Mouse (Mus musculus) activated CD4-positive, CD25-positive, alpha-beta regulatory T cell, adult 4 months (primary cell): ENCODE measurements around the gene Kcnn1. TPM values are rescaled to one million over a fixed set of nuclear protein-coding genes. Genes with fewer than 3 reads are reported as not detected.
A peak's percentile ranks its signal among the peaks of the same experiment; 100 is the strongest.
"Not testable (repeated sequence)": the region's sequence is repeated elsewhere in the genome, so short reads cannot be mapped to it uniquely, and the experiment has no call there.

Experiments
- ATAC-seq: one replicate; pipeline ENCODE4 v1.8.0; 2017
- polyA plus RNA-seq, 2 experiments: library from polyadenylated mRNA; unstranded; fragments of 100-300 nt; shearing (Covaris generic); gene quantifications; one replicate each; pipeline ENCODE4 v1.2.1; 2017

The Kcnn1 gene
- not detected for polyA plus RNA-seq

DNA sequence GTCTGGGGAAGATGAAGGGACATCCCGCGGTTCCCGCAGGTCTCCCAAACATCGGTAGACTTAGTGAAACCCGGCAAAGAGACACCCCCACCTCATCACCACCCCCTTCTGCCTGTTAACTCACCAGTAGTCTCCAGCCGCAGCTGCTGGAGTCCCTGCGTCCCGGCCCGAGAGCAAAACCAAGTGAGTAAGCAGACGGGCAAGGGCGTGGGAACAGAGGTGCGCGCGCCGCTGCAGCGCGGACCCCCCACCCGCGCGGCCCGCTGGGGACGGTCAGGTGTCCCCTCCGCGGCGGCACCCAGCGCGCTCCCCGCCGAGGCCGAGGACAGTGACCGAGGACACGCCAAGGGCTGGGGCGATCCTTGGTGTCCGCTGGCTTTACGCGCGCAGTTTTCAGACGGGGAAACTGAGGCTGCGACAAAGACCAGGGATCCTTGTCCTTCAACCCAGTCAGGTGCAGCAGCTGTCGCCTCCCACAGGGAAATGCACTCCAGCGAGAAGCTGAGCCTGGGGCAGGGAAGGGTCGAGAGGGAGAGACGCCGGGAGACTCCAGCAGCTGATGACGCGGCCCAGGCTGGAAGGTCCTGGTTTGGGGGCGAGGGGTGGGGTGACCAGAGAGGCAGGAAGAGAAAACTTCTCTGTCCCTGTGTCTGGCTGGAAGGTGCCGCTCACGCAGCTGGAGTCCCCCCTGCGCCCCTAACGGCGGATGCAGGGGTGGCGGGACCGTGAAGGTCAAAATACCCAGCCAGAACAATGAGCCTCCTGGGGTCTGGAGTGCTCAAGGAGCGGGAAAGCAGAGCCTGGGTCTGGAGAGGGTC is at the start of gene Kcnn1:
Gene Kcnn1 (minus strand): TSS at position 435 of the 818 bp plus-strand sequence.
- ATAC-seq, result no peak

GRCm38 (mm10) chr8:70911596-70911995 is 48.5 kb upstream of the Kcnn1 start:
- ATAC-seq, result no peak

GRCm38 (mm10) chr8:70907518-70907917 is 44.5 kb upstream of the Kcnn1 start:
- no peak for ATAC-seq

DNA sequence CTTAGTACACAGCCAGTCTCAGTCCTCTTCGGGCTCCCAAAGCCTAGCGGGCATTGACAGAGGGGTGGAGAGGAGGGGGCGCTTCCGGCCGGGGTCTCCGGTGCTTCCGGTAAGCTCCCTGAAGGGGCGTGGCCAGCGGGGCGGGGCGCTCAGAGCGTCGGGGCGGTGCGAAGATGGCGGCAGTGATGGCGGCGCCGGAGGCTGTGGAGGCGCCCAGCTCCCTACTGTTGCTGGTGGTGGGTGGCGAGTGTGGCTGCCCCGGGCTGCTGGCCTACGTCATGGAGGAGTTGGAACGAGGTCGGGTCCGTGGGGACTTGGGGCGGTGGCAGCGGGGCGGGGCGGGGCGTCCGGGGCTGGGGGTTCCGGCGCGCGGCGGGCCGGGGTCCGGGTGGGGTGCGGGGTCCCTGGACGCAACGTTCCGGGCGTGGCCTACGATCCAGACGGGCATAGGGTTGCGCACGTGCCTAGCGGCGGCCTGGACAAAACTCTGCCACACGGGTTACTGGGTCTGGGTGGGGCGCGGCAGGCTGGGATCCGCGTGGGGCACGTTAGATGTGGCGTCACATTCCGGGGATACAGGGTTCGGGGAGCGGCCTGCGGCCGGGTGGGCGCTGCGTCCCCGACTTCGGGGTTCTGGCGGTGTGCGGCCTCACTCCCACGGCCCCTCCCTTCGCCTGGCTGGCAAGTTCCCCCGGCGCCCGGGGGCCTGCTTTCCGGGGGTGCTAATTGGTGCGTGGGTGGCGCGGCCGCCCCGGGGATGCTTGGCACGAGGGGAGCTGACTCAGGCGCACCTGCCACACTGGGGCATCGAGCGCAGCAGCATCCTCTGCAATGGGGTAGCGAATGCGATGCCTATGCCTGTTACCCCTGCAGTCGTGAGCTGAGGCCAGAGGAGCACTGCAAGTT is 43.0 kb upstream of the Kcnn1 start, which contains the start of gene Map1s:
Gene Map1s (plus strand): TSS at position 102 of the 906 bp plus-strand sequence.
- peak; percentile 74 for ATAC-seq

DNA sequence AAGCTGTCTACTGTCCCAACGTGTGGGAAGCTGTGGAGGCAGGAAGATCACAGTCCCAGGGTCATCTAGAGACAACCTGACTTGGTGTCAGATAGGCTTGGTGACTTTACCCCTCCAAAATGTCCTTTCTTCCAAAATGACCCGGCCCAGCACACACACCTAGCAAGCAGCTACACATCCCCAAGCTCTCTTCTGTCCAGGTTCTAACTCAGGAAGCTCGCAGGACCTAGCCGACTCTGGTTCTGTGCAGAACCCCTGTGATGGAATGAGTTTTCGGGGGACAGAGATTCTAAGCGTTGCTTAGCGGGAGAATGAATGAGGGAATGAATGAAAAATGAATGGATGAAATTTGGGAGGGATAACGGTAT is 42.4 kb upstream of the Kcnn1 start:
- no peak for ATAC-seq

DNA sequence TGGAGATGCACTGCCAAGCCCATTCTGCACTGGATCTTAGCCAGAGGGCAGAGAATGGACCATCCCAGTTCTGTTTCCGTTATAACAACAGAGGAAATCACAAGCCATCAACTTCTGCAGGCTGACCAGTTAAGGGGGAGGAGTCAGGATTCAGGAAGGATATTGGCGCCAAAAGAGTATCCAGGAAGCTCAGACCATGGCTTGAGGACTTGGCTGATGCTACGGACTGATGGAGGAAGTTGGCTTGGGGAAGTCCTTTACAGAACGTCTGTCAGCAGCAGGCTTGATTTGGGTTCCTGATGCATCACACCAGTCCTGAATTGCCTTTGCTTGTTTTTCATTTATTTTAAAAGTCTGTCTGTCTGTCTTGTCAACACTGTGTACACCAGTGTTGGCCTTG is 41.5 kb upstream of the Kcnn1 start:
- ATAC-seq, result no peak

DNA sequence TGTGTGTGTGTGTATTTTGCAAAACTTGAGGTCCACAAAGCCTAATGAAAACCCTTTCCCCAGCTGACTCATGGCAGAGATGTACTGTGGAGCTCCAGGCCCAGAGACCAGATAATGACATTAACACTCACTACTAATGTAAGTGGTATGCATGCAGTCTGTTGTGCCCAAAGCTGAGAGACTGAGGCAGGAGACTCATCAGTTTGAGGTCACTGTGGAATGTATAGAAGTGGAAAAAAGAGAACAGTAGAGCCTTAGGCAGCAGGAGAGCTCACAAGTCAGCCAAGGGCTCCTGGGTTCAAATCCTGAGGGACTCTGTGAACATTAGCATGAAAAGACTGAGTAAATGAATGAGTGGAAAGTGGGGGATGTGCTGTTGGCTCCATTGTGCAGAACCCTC is 40.5 kb upstream of the Kcnn1 start:
- no peak for ATAC-seq

- no peak for ATAC-seq
Observed at GRCm38 (mm10) chr8:70903112-70903511, 40.1 kb upstream of the Kcnn1 start.

GRCm38 (mm10) chr8:70902211-70902610 is 39.2 kb upstream of the Kcnn1 start:
- ATAC-seq, result no peak

DNA sequence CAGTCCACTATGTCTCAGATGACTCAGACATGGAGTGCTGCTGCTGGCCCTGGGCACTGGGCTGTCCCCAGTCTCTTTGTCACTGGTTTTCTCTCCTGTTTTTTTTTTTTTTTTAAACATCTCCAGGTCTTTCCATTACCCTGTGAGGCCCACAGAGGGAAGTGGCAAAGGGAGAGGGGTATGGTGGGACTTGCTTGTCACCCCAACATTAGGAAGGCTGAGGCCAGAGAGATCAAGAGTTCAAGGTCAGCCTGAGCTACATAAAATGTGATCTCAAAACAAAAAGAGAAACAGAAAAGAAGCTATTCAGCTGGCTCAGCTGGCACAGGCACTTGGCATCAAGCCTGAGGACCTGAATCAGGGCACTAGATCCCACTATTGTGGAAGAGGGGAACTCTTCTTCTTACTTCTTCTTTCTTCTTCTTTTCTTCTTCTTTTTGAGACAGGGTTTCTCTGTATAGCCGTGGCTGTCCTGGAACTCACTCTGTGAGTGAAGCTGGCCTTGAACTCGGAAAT is 37.9 kb upstream of the Kcnn1 start:
- no peak for ATAC-seq

DNA sequence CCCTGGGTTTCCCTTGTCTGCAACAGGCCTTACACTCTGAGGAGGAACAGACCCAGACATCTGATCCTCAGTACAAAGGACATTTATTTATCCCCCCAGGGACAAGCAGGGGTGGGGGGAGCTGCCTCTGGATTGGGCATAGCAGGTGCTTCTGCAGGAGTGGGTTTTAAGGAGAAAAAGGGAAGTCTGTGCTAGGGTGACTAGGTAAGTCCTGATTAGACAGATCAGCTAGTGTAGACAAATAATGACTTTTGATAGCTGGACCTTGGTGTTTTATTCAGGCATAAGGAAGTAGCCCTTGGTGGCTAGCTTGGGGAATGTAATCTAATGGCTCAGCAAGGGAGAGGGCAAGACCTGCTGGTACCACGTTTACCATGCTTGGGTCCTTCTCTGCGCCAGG is 36.2 kb upstream of the Kcnn1 start:
- ATAC-seq, result no peak

- ATAC-seq, result no peak
Observed at GRCm38 (mm10) chr8:70898661-70899198, 35.7 kb upstream of the Kcnn1 start.

DNA sequence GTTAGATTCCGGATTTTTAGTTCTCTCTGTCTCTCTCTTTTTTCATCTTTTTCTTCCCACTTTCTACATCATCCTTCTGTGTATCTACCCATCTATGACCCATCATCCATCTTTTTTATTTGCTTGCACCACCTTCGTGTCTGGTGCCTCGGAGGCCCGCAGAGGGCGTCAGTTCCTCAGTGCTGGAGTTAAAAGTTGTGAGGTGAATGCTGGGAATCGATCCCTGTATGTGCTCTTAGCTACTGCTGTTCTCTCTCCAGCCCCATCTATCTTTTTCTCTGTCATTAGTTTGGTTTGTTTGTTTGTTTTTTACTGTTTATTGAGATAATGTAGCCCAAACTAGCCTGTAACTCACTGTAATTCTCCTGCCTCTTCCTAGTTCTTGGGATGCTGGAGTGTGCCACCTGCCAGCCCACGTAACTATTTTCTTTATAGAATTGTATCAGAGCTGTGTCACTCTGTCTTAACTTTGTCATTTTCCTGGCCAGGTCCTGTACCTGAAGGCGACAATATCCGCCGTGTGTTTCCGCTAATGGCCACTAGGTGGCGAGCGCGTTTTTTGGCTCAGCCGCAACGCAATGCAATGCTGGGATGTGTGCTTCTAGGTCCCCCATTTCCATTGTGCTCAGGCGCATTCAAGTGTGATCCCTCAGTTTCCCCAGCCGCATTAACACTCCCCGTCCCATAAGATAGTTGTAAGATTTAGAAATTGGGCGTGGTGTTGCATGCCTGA is 34.8 kb upstream of the Kcnn1 start:
- ATAC-seq, result peak; percentile 31

DNA sequence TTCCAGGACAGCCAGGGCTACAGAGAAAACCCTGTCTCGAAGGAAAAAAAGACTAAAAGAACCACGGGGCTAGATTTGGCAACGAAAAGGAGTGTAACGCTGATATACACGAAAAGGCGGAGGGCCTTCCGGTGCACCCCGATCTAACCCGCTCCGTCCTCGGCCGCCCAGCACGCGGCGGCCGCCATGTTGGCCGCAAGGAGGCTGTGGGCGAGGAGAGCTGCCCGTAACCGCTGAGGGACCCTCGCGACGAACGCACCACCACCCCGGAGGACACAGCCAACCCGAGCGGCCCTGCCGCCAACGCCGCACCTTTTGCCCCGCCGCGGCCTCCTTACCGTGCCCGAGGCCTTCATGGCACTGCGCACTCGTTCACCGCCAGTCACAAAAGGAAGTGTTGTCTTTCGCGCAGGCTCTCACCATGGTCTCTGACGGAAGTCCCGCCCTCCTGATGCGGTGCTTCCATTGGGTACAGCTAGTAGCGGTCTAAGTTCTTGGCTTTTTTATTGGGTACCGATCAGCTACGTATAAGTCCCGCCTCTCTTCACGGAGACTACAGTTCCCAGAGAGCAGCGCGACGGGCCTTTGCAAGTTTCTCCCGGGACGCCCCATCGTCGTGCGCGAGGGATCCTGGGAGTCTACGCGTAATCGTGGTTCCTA is 34.1 kb upstream of the Kcnn1 start, which contains the start of gene Rpl18a:
Gene Rpl18a (minus strand): TSS at position 392 of the 660 bp plus-strand sequence.
- ATAC-seq, result peak; percentile 98

DNA sequence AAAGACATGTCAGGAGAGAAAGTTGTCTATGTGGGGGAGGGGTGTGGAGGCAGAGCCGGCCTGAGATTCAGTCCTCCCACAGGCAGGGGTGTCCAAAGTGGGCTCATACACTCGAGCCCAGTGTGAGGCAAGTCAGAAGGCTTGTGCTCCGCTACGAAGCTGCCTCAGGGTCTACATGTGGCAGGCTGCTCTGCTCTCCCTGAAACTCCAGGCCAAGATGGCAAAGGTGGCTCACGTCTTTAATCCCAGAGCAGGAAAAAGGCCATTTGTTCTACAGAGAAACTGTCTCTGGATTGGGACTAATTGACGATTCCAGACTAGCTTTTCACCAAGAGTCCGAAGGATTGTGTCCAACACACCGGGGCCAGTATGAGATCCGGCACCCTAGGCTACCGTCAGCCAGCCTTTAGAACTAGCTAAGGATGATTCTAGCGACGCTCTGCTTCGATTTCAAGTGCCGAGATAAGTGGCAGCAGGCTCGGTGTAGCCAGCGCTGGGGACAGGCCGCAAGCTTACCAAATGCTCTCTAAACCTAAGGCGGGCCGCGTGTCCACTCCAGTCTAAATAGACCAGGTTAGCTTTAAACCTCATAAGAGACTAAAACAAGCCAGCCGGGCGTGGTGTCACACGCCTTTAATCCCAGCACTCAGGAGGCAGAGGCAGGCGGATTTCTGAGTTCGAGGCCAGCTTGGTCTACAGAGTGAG is 33.4 kb upstream of the Kcnn1 start:
- no peak for ATAC-seq

DNA sequence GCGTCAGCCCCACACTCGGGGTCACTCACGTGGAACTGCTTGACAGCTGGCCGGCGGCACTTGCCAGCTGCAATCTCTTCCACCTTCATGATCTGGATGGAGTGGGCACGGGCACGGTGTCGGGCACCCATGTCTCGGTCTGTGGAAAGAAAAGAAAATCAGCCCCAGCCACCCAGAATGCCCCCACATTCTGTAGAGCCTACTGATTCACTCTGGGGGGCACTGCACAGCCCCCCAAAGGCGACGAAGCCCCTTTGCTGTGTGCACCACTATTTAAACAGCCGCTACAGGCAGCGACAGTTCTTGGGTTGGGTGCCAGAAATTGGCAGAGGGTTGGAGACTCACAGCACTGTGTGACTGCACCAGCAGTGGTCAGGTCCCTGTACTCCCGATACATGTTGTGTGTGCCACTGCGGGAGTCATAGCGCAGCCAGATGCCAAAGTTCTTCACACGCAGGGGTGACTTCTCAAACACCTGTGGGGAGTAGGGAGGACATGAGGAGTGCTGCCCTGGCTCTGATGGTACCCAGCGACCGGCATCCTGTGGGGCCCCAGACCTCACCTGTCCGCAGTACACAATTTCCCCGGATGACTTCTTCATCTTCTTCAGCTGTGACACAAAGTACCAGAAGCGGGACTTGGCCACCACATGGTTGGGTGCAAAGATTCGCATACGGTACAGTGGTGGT is 32.7 kb upstream of the Kcnn1 start:
- not testable (repeated sequence) for ATAC-seq

- ATAC-seq, result no peak
Observed at GRCm38 (mm10) chr8:70894771-70895545, 31.9 kb upstream of the Kcnn1 start.

- ATAC-seq, result no peak
Observed at GRCm38 (mm10) chr8:70894385-70894720, 31.3 kb upstream of the Kcnn1 start.

DNA sequence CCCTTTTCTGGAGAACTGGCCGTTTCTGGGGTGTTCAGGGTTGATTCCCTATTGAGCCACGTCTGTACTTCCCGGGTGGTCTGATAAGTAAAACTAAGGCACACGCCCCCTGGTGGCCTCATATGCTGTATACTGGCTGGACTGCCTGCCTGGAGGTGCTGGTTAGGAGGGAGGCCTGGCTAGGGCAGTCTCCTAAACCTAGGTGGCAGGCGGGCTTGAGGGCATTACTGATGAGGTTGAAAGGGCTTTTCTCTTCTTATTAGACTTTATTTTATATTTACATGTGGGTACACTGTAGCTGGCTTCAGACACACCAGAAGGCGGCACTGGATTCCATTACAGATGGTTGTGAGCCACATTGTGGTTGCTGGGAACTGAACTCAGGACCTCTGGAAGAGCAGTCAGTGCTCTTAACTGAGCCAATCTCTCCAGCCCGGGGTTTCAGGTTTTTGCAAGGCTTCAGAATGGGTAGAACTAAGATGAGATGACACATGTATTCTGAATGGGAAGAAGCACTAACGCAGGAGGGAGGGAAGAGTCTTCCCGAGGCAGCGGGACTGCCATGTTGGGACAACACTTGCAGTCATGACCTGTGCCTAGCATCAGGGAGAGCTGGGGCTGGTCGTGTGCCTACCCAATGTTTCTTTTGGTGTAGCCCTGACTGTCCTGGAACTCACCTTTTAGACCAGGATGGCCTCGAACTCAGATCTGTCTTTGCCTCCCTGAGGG is 30.8 kb upstream of the Kcnn1 start:
- no peak for ATAC-seq
